Mouse (Mus musculus) ES-E14 (cell line): ENCODE measurements around the gene Rcc2.

Source experiments
- CHD2 ChIP-seq: IDR thresholded peaks from 2 replicates; pipeline ENCODE4 v1.6.1; 2014; ENCODE audit warnings: mild to moderate bottlenecking, low read depth, low read length, inconsistent platforms
- ZC3H11A ChIP-seq: IDR thresholded peaks from 2 replicates; pipeline ENCODE4 v1.6.1; 2012; ENCODE audit warnings: low read depth, mild to moderate bottlenecking, inconsistent platforms, low read length, borderline replicate concordance
- ZNF384 ChIP-seq: IDR thresholded peaks from 2 replicates; pipeline ENCODE4 v1.6.1; 2012; ENCODE audit warnings: low read depth, low read length, inconsistent platforms

DNA sequence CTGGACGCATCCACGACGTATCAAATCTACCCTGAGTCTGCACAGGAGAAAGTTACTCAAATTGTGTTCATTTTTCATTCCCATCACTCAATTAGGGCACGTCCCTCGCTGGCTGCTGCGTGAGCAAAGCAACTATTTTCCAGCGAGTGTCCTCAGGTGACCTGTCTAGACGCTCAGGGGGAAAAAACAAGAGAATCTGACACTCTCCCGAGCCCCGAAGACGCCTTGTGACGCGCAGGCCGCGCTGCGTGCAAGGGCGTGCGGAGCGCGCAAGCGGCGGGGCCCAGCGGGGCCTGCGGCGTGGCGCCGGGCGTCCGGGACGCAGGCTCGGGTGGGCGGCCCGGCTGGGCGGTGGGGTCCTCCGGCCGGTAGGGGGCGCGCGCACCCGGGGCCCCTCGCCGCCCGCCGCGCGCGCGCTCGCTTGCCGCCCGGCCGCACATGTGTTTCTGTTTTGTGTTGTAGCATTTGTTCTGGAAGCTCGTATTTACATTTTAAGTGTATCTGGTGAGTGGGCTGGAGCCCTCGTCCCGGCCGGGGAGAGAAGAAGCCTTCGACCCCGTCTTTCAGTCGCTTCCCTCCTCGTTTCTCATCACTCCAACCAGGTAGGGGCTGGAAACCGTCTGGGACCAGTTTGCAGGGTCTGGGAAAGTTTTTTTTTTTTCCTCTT lies 841 bp downstream of the Rcc2 start:
- TF ChIP-seq ZNF384 (no peak), ZC3H11A (no peak), CHD2 (no peak)
